Mouse (Mus musculus) left cerebral cortex, postnatal 36 days (tissue): ENCODE measurements around the gene Adtrp. TPM values are rescaled to one million over a fixed set of nuclear protein-coding genes. Genes with fewer than 3 reads are reported as not detected.

Experiments used
- DNase-seq, 2 experiments: peaks; one replicate each; pipeline ENCODE4 v3.0.0; 2021 to 2022; ENCODE audit warnings: low spot score in 2 of 2, mixed read lengths in 1 of 2
- intact Hi-C: fragments of 180-260 bp; cut with DNase I; formaldehyde crosslinking; loops from one replicate; pipeline ENCODE4 v1.15.1; 2025
- total RNA-seq, 2 experiments: library from RNA; stranded (reverse); gene quantifications; 2 replicates each; pipeline ENCODE4 v1.2.3; 2021

Gene Adtrp
- under 1 TPM; 0.16 to 0.59 TPM for total RNA-seq

DNA sequence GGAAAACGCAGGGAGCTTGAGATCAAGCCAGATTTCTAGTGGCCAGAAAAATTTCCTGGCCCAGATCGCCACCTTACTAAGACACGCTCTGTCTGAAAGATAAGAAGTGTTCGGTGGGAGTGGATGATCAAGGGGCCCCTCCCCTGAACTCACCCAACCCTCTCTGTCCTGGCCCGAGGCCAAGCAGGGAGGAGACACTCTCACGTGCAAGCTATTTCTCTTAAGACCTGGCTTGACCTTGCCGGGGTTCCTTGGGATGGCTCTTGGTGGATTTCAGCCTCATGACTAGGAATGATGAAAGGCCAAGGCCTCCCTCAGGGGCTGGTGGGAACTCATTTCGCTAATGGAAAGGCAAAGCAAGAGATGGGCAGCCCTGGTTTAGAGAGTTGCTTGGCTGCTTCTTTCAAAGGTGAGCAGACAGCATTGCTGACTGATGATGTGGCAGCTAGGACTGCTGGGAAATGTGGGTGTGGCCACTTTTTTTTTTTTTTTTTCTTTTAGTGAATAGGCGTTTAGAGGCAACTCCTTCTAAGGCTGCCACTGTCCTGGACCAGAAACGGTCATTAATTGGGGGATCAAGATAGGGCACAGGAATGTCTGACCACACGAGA is at the start of gene Adtrp:
TSS of gene Adtrp (minus strand) at position 169 of the 611 bp plus-strand sequence.
- intact Hi-C loops: no loop called here

DNA sequence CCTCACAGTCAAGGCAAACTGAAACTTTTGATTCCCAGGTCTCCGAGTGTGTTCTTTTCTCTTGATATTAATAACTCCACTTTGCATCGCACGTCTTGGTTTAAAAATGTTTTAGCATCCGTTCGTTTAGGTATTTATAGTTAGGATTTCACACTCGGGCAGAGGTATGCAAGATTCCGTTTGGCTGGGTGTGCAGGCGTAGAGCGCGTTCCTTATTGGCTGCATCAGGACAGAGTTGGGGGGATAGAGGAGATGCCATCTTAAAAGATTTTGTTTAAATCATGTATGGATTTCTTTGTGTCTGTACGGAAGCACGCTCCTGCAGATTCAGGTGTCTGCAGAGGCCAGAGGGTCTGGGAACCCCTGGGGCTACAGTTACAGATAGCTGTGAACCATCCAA is 44.5 kb upstream of the Adtrp start:
- intact Hi-C loops: no loop called here
- DNase-seq: no peak

More for the DNA sequence above, at the start of gene Adtrp:
- DNase-seq: no peak

DNA sequence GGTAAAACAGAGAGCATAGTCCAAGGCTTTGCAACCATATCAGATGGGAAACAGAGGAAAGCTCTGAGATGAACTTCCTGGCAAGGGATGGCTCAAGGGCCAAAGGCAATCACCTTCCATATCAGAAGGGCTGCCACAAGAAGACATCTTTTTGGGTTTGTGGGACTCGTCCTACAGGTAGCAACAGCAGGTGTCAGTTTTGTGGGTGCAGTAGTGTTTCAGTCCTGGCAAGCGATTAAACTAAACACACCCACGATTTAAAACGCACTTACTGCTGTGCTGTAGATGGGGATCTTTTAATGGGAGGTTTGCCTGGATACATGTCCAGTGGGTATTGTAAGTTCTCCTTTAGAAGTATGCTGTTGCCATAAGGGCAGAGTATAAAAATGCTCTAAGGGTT is 43.1 kb upstream of the Adtrp start:
- intact Hi-C loops: no loop called here

DNA sequence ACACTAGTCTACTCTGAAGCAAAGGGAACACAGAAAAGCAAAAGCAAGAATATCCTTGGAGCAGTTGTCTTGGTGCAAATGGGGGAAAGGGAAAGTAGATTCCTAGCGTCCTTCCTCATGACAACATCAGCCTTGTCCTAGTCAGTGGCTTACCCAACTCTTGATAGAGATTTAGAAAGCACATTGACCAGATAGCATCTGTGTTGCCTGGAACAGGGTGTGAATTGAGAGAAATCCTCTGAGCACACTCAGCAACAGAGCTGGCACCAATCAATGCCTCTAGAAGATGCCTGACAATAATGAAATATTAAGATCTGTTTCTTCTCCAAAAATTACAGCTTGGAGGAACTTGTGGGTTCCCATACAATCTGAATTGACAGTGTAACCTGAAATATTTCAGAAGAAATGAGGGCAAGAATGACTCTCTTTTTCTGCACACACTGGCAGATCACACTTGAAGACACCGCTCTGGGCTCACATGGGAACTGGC is 42.7 kb upstream of the Adtrp start:
- intact Hi-C loops: no loop called here

More for the DNA sequence above, 43.1 kb upstream of the Adtrp start:
- DNase-seq: no peak

DNA sequence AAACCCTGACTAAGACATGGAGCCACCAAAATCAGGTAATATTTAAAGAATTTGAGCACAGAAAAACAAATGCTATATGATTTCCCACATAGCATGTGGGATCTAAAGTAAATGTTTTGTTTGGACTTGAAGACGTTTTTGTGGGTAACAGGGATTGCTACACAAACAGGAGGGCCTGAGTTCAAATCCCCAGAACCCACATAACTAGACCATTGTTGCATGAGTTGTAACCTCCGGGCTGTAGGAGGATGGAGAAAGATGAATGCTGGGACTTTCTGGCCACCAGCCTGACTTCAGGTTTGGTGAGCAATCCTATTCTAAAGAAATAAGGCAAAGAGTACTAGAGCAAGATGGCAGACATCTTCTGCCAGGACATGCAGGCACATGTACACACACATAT is 41.2 kb upstream of the Adtrp start:
- intact Hi-C loops: no loop called here
- no peak for DNase-seq

More for the DNA sequence above, 42.7 kb upstream of the Adtrp start:
- DNase-seq: no peak

DNA sequence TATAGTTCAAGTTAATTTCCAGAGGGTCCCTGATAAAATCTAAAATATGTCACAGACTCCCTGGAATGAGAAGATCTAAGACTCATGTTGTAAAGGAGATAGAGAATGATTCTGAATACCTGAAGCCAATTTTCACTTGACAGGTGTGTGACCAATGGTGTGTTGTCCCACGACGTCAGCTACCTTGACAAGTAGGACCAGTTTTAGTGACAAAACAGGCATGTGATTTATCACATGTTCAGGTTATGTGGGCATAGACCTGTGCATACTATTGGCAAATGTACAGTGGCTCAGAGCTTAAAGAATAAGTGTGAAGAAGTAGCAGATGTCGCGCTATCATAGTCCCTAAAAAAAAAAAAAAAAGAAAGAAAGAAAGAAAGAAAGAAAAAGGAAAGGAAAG is 38.6 kb upstream of the Adtrp start:
- no peak for DNase-seq
- intact Hi-C loops: no loop called here

DNA sequence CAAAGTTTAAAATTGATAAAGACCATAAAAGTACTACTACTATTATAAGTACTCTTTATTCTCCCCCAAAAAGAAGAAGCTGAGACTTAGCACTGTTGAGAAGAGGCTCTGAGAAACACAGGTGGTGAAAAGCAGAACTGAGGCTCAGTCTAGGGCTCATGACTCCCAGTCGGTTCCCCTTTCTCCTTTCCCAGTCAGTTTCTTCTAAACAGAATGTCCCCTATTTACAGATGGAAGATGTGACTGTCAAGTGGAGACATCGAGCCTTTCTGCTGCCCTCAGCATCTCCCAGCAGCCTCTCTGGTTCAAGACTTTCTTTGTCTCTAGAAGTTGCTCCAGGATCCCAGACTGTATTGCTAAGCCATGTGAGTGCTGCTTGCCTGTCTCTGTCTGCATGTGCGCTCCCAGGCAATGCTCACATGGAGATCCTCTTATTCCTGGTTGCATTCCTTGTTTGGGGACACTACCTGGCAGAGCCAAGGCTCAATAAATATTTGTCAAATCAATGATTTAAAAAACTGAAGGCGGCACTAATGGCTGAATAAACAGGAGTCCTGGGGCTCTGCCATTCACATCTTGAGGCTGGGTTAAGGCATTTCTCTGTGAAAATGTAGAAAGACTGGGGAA is 36.3 kb upstream of the Adtrp start:
- no peak for DNase-seq
- intact Hi-C loops: no loop called here

DNA sequence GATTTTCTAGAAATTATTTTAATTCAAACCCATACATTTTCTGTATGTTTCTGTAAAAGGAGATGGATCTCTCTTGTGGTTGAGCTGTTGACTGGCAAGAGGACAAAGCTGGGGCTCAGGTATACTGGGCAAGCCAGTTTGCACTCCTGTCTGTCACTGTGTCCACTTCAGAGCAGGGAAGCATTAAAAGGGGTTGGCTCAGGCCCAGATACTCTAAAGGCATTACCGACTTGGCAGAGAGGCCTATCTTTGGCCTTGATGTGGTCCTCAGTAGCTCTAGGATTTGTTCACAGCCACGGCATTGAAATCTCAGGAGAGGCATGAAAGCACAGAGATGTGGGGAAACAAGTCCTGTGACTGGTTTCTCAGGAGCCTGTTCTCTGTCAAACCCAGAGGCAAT is 33.7 kb upstream of the Adtrp start:
- no peak for DNase-seq
- intact Hi-C loops: no loop called here

DNA sequence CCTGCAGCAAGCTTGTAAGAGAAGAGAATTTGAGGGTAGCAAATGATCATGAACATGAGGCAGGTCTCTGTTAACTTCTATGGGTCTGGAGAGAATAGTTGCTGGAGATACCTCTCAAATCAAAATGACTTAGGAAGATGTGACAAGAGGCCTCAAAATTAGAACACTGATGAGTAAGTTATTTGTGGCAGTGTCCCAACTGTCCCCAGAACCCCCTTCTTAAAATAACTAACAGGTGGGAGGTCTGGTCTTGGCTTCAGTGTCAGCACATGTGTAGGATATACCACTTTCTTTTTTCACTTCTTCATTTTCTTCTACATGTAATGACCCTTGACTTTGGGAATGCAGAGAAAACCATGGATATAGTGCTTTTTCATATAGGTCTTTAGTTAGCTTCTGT is 33.0 kb upstream of the Adtrp start:
- intact Hi-C loops: no loop called here
- DNase-seq: no peak

DNA sequence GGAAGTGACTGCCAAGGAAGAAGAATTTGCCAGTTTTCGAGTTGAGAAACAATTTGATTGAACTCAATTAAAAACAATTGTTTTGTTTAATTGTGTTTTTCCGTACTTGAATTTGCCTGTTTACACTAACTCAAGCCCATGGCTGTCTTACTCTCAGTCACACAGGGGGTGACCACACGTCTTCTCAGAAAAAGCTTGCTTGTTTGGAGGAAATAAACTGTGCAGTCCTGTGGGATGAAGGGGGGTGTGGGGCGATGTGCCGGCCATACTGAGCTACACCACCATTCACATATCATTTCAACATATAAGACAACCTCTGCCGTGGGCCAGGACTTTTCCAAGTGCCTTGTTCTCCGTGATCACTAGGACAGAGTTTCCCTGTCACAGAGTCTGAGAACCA is 25.2 kb upstream of the Adtrp start:
- no peak for DNase-seq
- intact Hi-C loops: no loop called here

DNA sequence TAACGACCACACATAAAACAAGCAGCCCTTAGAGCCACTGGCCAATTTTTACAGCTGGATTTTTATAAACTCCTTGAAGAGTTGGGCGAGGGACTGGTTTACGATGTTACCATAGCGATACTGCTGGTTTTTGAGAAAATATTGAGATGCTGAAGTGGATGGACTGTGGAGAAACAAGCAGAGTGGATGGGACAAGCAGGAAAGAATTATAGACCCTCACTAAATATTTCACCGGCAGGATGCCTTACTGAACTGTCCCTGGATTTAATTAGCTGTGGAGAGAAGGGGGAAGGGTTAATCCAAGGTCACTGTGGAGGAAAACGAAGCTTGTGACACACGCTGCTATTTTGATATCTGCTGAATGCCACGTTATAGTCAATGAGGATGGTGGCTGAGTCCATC is 24.7 kb upstream of the Adtrp start:
- no peak for DNase-seq
- intact Hi-C loops: no loop called here

DNA sequence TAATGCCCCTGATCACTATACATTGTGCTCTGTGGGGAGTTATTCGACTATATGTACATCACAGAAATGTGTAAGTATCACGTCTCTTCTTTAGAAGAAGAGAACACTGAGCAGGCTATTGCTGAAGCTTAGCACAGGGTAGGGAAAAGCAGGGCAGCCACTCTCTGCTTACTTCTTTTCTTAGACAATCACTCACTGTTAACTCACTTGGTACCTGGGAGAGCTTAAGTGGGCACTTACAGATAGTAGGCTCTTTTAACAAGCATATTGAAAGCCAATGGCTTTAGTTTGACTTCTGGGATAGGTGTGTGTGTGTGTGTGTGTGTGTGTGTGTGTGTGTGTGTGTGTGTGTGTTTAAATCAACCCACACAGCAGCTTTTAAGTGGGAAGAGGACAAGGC is 20.0 kb upstream of the Adtrp start:
- no peak for DNase-seq
- intact Hi-C loops: no loop called here

DNA sequence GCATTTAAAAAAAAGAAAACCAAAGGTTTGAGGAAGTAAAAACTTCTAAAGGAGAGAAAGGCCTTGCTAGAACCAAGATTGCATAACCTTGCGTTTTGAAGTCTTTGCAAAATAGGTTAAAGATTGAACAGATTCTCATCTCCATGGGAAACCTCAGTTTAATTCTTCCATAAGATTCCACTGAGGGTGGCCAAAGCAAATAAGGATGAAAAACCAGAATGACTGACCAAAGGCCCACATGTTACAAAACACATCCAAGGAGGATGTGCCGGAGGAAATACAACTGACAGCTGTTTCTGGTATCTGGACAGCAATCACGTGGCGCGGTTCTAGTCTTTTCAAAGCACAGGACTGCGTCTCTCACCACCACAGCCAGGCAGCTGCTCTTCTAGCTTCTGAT is 18.1 kb upstream of the Adtrp start:
- intact Hi-C loops: no loop called here
- DNase-seq: no peak

DNA sequence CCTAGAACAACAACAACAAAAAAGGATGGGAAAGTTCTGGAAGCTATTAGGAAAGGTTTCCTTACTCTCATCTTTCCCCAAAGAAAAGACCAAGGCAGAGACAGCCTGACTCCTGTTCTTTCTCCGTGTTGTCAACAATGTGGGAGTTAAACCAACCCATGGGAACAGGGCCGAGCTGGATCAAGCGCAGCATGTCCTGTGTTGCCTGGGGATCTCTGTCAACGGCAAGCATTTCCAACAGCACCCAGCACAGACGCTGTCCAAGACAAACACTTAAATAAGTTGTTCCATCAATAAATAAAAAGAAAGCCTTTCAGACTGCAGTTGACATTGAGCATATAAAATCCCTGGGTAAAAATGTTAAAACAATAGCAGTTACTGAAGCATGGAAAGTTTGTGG is 17.6 kb upstream of the Adtrp start:
- intact Hi-C loops: no loop called here
- DNase-seq: no peak

DNA sequence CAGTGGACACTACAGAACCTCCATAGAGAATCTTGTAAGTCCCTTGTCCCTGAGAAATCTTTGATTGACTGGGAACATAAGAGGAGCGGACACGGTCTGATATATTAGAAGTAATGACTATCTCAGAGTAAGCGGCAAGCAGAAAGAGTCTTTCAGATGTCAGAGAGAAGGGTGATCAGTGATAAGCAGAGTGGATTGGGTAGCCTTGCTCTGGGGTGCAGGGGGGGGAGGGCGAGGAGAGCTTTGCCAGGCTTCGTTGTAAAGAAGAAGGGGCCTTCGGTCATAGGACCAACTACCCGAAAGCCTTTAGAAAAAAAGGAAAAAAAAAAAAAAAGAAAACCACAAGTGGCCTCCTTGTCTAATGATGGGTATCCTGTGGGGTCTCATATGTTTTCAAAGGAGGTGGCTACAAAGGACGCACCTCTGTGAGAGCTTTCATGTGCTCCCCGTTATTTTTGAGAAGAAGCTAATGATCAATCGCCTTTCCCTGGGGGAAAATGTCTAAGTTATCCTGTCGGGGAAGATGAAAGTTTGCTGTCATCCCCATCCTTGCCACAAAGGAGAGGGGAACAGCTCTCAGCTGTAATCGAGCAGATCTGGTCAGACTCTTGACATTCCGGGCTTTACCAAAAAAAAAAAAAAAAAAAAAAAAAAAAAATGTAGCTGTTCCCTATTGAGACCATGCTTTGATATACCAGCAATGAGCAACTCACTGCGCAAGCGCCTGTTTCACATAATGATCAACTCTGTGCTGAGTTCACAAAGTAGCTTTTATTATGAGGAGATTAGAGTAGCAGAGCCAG is 13.3 kb upstream of the Adtrp start:
- no peak for DNase-seq
- intact Hi-C loops: no loop called here

DNA sequence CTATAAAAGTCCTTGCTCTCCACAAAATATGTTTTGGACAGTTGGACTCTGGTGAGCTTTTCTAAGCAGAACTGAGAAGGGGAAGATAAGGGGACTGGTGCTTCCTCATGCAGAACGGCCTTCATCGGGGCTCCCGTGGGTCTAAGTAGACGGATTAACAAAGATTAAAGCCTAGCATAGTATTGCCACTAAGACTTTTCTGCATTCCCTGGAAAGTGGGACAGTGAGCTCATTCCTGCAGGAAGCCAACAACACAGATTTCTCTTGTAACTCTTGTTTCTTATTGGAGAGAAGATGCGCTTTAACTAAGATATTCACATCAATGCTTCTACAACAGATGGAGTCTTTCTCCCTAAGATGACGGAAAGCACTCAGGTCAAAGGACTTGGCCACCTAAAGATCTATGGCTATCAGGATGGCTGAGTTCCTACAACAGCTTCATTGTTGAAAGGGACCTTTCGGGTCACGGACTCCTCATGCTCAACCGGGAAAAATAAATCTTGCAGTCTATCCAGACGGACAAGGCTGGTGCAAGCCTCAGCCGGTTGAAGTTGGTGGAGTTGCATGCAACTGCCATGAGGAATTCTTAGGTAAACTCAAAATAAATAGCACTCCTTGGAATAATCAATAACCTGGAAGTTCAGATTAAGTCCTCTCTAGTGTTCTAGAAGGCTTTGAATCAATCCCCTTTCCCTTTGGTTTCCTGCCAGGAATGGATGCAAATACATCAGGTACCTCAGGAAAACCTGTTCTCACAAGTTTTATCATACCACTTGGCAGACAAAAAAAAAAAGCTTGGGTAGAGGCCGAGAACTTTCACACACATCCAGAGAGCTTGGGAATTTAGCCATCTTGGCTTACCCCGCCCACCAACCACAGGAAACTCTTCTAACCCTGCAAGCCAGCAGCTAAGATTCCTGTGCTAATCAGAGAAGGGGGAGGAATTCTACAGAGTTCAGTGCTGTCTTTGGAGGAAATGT is 8.0 kb upstream of the Adtrp start:
- intact Hi-C loops: no loop called here
- no peak for DNase-seq

DNA sequence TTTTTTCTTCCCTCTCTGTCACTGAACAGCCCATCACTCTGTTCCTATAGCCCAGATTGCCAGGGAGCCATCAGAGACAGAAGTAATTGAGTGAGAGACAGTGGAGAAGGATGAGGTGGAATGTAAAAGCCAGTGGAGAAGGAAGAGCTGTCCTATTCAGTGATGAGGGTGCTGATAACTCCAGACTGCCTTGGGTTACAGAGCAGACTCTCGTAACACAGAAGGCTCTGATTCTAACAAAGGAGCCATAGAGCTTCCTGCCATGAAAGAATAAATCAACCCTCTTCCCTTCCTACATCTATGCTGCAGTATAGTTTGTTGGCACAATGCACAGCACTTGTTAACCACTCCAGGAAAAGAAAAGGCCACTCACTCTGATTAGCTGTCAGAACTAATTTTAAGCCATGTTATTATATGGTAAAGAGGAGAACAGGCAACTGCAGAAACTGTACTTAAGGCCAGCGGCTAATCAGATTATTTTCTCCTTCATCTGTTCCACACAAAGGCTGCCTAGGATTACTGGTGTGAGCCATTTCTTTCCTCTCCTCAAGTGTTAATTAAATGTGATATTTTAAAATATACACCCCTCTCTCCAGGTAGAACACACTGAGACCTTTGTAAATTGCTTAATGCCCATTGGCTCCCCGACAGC is 3.4 kb upstream of the Adtrp start:
- no peak for DNase-seq
- intact Hi-C loops: no loop called here

DNA sequence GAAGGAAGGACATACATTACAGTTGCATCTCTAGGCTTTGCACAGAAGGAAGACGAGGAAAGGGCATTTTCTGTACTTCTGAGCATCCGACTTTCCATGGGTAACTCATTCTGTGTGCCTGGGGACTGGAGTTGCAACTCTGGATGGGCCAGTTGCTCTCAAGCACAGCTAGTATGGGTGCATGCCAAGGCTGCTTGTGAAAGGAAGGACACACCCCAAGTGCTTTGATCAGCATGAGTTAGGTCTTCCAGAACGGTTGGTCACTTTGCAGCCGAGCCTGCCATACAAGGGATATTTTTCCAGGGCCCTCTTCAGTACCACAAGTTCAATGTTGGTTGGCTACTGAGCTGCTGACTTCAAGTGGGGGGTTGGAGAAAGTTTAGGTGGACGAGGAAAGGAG is 968 bp downstream of the Adtrp start:
- no peak for DNase-seq
- intact Hi-C loops: no loop called here

DNA sequence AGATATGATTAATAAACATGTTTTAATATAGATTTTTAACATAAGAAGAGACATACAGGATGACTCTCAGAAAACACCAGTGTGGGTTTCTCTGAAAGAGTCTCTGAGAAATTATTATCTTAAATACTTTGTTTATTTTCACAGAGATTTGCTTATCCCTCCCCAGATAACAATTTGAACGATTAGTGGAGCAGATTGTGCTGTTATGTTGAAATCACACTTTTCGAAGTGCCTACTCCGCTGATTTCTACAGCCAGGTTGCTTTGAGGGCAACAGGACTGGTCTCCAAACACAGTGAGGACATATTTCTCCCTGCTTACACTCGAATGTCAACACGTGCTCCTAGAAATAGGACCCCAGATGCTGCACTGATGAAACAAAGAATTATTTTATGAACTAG is 2.5 kb downstream of the Adtrp start:
- intact Hi-C loops: no loop called here
- DNase-seq: no peak
